Mouse (Mus musculus) cerebellum, adult 2 months (tissue): ENCODE results near the gene Nln. TPM values are rescaled to one million over a fixed set of nuclear protein-coding genes. Genes with fewer than 3 reads are reported as not detected.

Experiments used
- DNase-seq, 2 experiments: peaks; one replicate each; pipeline ENCODE4 v3.0.0; 2021
- H3K27ac ChIP-seq: fragments of 200-500 bp; 2 replicates; pipeline ENCODE4 v1.5.1; 2012; ENCODE audit warnings: low read length, control low read depth, inconsistent platforms; ENCODE audit not compliant: insufficient read depth
- H3K27me3 ChIP-seq: fragments of 200-500 bp; 2 replicates; pipeline ENCODE4 v1.6.1; 2012; ENCODE audit warnings: inconsistent platforms, mild to moderate bottlenecking, low read length, moderate library complexity; ENCODE audit not compliant: control insufficient read depth, insufficient read depth
- H3K4me1 ChIP-seq: fragments of 200-500 bp; 2 replicates; pipeline ENCODE4 v1.6.1; 2011; ENCODE audit warnings: low read length; ENCODE audit not compliant: control insufficient read depth, insufficient read depth
- H3K4me3 ChIP-seq: fragments of 200-500 bp; replicated peaks from 2 replicates; pipeline ENCODE3; 2011; ENCODE audit warnings: mild to moderate bottlenecking, low read depth, low read length, control low read depth; ENCODE audit not compliant: insufficient read depth
- CTCF ChIP-seq: fragments of 200-500 bp; IDR thresholded peaks from 2 replicates; pipeline ENCODE4 v1.5.1; 2011; ENCODE audit warnings: low read depth, mild to moderate bottlenecking, control low read depth, low read length, moderate library complexity, borderline replicate concordance; ENCODE audit not compliant: insufficient read depth
- POLR2A ChIP-seq: fragments of 200-500 bp; IDR thresholded peaks from 2 replicates; pipeline ENCODE4 v1.6.1; 2011; ENCODE audit warnings: low read length, control low read depth, borderline replicate concordance; ENCODE audit not compliant: insufficient read depth
- WGBS: fragments of 180-500 bp; shearing (Covaris S2); methylation state at CpG from one replicate; pipeline ENCODE4 v1.1.7; 2018; 5-methylcytosine and 5-hydroxymethylcytosine counted together
- polyA plus RNA-seq: library from polyadenylated mRNA; depleted of rRNA; stranded (reverse); fragments of >200 nt; gene quantifications from 2 replicates; pipeline ENCODE4 v1.2.3, GENCODE M21; 2012

Nln gene
- polyA plus RNA-seq, 1 experiment: 12.9 TPM

DNA sequence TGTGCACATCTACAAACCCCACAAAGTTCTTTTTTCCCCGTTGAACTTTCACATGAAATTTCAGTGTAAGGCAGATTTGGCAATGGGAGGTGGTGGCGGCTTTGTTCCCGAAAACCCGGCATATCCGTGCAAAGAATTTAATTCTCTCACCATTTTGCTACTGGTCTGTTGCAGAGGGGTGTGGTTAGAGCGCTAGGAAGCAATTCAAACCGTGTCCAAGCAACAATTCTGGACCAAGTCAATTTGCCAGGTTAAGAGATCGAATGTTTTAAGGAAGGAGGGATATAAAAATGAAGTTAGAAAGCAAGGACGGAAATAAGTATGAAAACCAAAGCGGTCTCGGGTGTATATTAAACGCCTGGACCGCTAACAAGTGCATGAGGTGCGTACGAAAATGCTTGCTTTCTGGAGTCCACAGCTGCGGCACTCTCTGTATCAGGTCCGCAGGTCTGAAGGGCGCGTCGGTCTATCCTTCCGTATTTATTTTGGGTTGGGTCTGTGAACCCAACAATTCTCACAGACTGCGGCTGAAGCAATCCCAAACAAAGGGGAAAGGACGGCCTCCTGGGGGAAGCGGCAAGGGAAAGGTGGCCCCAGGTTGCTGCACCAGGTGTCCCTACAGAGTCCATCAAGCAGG, 645 bp downstream of the Nln start:
- Histone ChIP-seq H3K27me3 (no peaks in the 10 kb centered on the region), H3K4me1 (no peaks in the 10 kb centered on the region), H3K27ac (no peak overlapping the region), H3K4me3 (peak overlapping the region; percentile 98)
- TF ChIP-seq POLR2A (no peak), CTCF (no peak)
- no peak for DNase-seq
- 1% methylated on average over 24 of the region's 24 CpGs for WGBS

DNA sequence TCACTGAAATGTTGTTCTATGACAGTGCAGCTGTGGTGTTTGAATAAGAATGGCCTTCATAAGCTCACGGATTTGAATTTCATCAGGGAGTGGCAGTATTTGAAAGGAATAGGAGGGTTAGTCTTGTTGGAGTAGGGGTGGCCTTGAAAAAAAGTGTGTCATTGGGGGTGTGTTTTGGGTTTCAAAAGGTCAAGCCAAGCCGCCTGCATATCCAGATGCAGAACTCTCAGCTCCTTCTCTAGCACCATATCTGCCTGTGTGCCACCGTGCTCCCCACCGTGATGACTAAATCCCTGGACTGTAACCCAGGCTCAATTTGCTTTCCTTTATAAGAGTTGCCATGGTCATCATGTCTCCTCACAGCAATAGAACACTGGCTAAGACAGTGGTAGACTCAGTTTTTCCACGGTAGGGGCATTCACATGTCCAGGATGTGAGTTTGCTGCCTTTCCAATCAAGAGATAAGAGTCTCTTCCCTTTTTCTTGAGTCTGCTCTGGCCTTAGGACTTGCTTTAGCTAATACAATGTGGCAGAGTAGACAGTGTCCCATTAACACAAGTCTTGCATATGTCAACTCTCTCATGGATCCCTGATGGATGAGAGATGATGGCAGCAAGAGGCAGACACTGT, 7.7 kb downstream of the Nln start:
- H3K27me3 ChIP-seq: no peaks in the 10 kb centered on the region
- 94% methylated on average over 5 of the region's 5 CpGs for WGBS
- TF ChIP-seq CTCF (no peak), POLR2A (no peak)
- no peak overlapping the region for H3K27ac ChIP-seq
- no peak for DNase-seq
- no peaks in the 10 kb centered on the region for H3K4me1 ChIP-seq
- no peak overlapping the region for H3K4me3 ChIP-seq

DNA sequence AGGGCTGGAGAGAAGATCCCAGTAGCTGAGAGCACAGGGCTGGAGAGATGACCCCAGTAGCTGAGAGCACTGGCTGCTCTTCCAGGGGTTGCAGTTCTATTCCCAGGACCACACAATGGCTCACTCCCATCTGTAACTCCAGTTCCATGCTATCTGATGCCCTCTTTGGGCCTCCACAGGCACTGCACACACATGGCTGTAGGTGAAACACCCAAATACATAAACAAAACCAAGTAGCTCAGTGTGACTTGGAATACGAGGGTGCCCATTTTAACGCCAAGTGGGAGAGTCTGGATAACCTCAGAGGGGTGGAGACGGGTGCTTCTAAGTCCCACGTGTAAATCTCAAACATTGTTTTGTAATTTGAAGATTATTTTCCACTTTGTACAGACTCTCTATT, 9.0 kb downstream of the Nln start:
- no peak overlapping the region for H3K27ac ChIP-seq
- TF ChIP-seq CTCF (no peak), POLR2A (no peak)
- no peak for DNase-seq
- no peaks in the 10 kb centered on the region for H3K27me3 ChIP-seq
- WGBS: 88% methylated on average over 4 of the region's 4 CpGs
- H3K4me3 ChIP-seq: no peak overlapping the region
- H3K4me1 ChIP-seq: no peaks in the 10 kb centered on the region

DNA sequence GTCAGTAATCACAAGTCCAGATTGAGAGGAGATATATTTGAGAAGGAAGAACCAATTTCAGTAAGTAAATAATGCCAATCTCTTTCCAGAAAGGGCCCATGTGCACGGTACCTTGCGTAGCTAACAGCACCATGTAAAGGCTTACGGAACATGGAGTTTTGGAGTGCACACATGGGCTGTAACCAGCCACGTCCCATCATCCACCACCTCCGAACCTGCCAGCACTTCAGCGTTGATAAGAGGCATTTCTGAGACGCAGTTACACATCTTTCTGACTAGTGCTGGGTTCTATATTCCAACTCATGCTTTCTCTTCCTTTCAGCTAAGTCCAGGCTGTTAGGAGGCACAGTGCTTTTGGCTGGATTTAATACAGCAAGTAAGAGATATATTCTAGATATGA, 12.2 kb downstream of the Nln start:
- TF ChIP-seq CTCF (no peak), POLR2A (no peak)
- no peak for DNase-seq
- Histone ChIP-seq H3K4me3 (no peak overlapping the region), H3K4me1 (no peaks in the 10 kb centered on the region), H3K27me3 (no peaks in the 10 kb centered on the region), H3K27ac (no peak overlapping the region)
- 96% methylated on average over 7 of the region's 7 CpGs for WGBS

DNA sequence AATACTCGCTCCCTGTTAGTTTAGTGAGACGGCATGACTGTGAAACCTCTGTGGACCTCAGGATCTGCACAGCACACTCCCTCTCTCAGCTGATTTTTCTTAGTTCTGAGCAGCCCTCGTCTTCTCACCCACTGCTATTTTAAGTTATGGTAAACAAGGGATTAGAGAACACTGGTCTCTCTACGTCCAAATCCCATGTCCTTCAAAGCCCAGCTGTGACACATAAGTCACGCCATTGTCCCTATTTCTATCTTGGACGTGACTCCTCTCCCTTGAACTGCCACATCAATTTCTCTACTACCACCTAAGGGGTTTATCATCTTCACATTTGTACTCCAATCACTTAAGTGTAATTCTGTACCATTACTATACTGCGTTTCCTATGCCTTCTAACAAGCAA, 13.5 kb downstream of the Nln start:
- Histone ChIP-seq H3K27me3 (no peaks in the 10 kb centered on the region), H3K27ac (no peak overlapping the region), H3K4me3 (no peak overlapping the region), H3K4me1 (no peaks in the 10 kb centered on the region)
- DNase-seq: no peak
- TF ChIP-seq CTCF (no peak), POLR2A (no peak)
- WGBS: 82% methylated on average over 7 of the region's 7 CpGs

DNA sequence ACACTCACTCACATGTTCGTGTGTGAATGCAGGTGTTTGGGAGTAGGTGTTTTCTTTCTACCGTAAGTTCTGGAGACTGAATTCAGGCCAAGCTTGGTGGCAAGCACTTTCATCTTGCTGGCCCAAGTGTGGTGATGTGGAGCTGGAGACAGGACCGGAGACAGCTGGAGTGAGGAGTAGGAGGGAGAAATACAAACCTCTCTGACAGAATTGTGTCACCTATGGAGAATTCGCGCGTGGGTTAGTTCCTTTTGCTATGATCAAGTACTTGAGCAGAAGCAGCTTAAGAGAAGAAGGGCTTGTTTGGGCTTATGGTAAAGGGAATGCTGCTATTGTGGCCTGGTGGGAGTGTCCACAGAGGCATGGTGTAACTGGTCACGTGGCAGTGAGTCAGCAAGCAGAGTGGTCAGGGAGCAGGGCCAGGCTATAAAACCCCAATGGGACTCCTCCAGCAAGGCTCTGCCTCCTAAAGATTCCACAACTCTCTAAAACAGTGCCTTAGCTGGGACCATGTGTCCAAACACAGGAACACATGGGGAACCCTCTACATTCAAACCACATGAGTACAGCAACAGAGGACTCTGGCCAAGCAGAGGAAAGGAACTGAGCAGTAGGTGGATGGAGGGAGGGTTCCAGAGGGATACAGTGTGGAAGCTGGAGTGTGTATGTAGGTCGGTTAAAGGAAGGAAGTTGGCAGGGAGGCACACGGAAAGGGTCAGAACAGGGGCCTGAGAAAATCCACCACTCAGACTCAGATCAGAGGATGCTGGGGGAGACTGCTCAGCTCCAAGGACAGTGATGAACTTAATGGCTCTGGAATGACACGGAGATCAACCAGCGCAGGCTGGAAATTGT, 14.7 kb downstream of the Nln start:
- no peak overlapping the region for H3K27ac ChIP-seq
- no peaks in the 10 kb centered on the region for H3K27me3 ChIP-seq
- H3K4me3 ChIP-seq: no peak overlapping the region
- no peaks in the 10 kb centered on the region for H3K4me1 ChIP-seq
- no peak for TF ChIP-seq CTCF
- no peak for TF ChIP-seq POLR2A
- WGBS: 84% methylated on average over 11 of the region's 11 CpGs
- DNase-seq: no peak

DNA sequence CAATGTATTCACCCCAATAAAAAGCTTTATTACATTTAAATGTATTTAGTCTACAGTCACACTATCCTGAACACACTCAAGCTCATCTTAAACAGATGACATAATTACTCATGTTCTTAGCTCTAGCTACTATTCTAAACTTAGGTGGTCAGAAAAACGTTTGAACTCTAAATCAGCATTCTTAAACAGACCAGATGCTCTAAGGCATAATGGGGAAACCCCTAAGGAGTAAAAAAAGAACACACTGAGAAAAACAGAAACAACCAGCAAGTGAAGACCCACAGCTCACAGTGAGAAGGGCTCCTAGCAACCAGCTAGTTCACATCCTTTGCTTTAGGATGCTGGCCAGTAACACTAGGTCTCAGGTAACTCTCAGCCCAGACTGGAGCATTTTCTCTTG, 17.7 kb downstream of the Nln start:
- no peak overlapping the region for H3K4me3 ChIP-seq
- H3K27ac ChIP-seq: no peak overlapping the region
- no peak for DNase-seq
- no peak for TF ChIP-seq CTCF
- TF ChIP-seq POLR2A: no peak
- WGBS: 10% methylated on average over 1 of the region's 1 CpGs
- no peaks in the 10 kb centered on the region for H3K4me1 ChIP-seq
- H3K27me3 ChIP-seq: no peaks in the 10 kb centered on the region

DNA sequence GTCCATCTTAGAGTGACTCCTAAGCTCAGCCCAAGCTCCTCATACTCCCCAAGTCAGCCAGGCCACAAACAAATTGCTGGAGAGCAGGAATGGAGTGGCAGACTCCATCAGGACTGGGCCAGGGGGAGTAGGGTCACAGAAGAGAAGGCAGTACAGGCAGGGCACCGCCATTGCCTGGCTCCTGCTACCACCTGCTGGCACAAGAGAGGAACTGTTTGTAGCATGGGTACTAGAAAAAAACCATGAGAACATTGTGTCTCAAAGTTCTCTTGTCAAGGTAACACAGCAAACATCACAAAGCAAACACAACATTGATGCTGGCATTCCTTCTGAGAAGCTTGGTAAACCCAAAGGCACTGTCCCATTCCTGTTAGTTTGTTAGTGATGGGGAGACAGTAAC, 20.0 kb downstream of the Nln start:
- TF ChIP-seq POLR2A: no peak
- peak; percentile 69 for TF ChIP-seq CTCF
- 18% methylated on average over 1 of the region's 1 CpGs for WGBS
- no peak overlapping the region for H3K4me3 ChIP-seq

More for the DNA sequence above, 20.0 kb downstream of the Nln start:
- H3K27ac ChIP-seq: no peak overlapping the region
- peak; percentile 20 to 29 for DNase-seq
- no peaks in the 10 kb centered on the region for H3K4me1 ChIP-seq
- H3K27me3 ChIP-seq: no peaks in the 10 kb centered on the region
